Mouse (Mus musculus) forebrain, embryonic 15.5 days (tissue): ENCODE measurements at regions not wholly inside any gene's neighbourhood (a gene's known extent, or its start where the extent isn't known, plus 50 kb on each side); places are given as distances from the start of the nearest gene placed in this dataset.

Experiments
- ATAC-seq: fragments of 200-750 bp; cut with Nextera tagmentation; replicated peaks from 2 replicates; pipeline ENCODE4 v1.8.0; 2017; ENCODE audit warnings: mild to moderate bottlenecking, moderate TSS enrichment, moderate library complexity
- H3K27ac ChIP-seq: fragments of 300-500 bp; sonication (generic); replicated peaks from 2 replicates; pipeline ENCODE4 v1.5.1; 2015; ENCODE audit warnings: mild to moderate bottlenecking, inconsistent platforms
- H3K27me3 ChIP-seq: fragments of 300-500 bp; sonication (generic); 2 replicates; pipeline ENCODE4 v1.6.1; 2015; ENCODE audit warnings: inconsistent platforms
- H3K36me3 ChIP-seq: fragments of 300-500 bp; sonication (generic); 2 replicates; pipeline ENCODE4 v1.6.1; 2015; ENCODE audit warnings: mild to moderate bottlenecking, inconsistent platforms
- H3K4me1 ChIP-seq: fragments of 300-500 bp; sonication (generic); 2 replicates; pipeline ENCODE4 v1.6.1; 2015; ENCODE audit warnings: inconsistent platforms
- H3K4me2 ChIP-seq: fragments of 300-500 bp; sonication (generic); replicated peaks from 2 replicates; pipeline ENCODE4 v1.6.1; 2015; ENCODE audit warnings: mild to moderate bottlenecking, inconsistent platforms
- H3K4me3 ChIP-seq: fragments of 300-500 bp; sonication (generic); 2 replicates; pipeline ENCODE4 v1.5.1; 2015; ENCODE audit warnings: mild to moderate bottlenecking, inconsistent platforms
- H3K9ac ChIP-seq: fragments of 300-500 bp; sonication (generic); replicated peaks from 2 replicates; pipeline ENCODE4 v1.6.1; 2015; ENCODE audit warnings: mild to moderate bottlenecking, inconsistent platforms
- H3K9me3 ChIP-seq: fragments of 300-500 bp; sonication (generic); 2 replicates; pipeline ENCODE4 v1.6.1; 2016; ENCODE audit warnings: inconsistent platforms
- WGBS: fragments of 180-500 bp; shearing (Covaris S2); methylation state at CpG from one replicate; pipeline ENCODE4 v1.1.7; 2015; ENCODE audit warnings: mixed read lengths; 5-methylcytosine and 5-hydroxymethylcytosine counted together

GRCm38 (mm10) chr14:25068430-25068829 is 390.6 kb upstream of the Zmiz1 start:
- 18% methylated on average over 8 of the region's 8 CpGs for WGBS
- Histone ChIP-seq H3K27ac (no peak overlapping the region), H3K4me1 (peaks cover 35% of the 10 kb centered on the region), H3K4me3 (no peak overlapping the region), H3K36me3 (no peaks in the 10 kb centered on the region), H3K27me3 (no peaks in the 10 kb centered on the region), H3K4me2 (no peak overlapping the region), H3K9ac (no peak overlapping the region), H3K9me3 (no peaks in the 10 kb centered on the region)
- no peak for ATAC-seq

- peaks cover 45% of the 10 kb centered on the region for H3K4me1 ChIP-seq
- no peak overlapping the region for H3K4me3 ChIP-seq
- no peak overlapping the region for H3K27ac ChIP-seq
- no peak overlapping the region for H3K4me2 ChIP-seq
- H3K9me3 ChIP-seq: no peaks in the 10 kb centered on the region
- no peak overlapping the region for H3K9ac ChIP-seq
- ATAC-seq: no peak
- no peaks in the 10 kb centered on the region for H3K36me3 ChIP-seq
- WGBS: 27% methylated on average over 5 of the region's 5 CpGs
- no peaks in the 10 kb centered on the region for H3K27me3 ChIP-seq
These were observed 385.8 kb upstream of the Zmiz1 start for GRCm38 (mm10) chr14:25073143-25073542.

GRCm38 (mm10) chr14:25074022-25074800 is 384.8 kb upstream of the Zmiz1 start:
- H3K4me2 ChIP-seq: no peak overlapping the region
- H3K27ac ChIP-seq: peak overlapping the region; percentile 55
- ATAC-seq: peak; percentile 68
- 75% methylated on average over 9 of the region's 9 CpGs for WGBS
- no peak overlapping the region for H3K9ac ChIP-seq
- no peaks in the 10 kb centered on the region for H3K27me3 ChIP-seq
- no peaks in the 10 kb centered on the region for H3K36me3 ChIP-seq
- H3K9me3 ChIP-seq: no peaks in the 10 kb centered on the region
- peaks cover 37% of the 10 kb centered on the region for H3K4me1 ChIP-seq
- H3K4me3 ChIP-seq: no peak overlapping the region

GRCm38 (mm10) chr14:25074891-25075290 is 384.1 kb upstream of the Zmiz1 start:
- Histone ChIP-seq H3K4me2 (no peak overlapping the region), H3K9me3 (no peaks in the 10 kb centered on the region), H3K9ac (no peak overlapping the region), H3K4me3 (no peak overlapping the region), H3K4me1 (peaks cover 33% of the 10 kb centered on the region), H3K36me3 (no peaks in the 10 kb centered on the region), H3K27ac (no peak overlapping the region), H3K27me3 (no peaks in the 10 kb centered on the region)
- WGBS: 82% methylated on average over 5 of the region's 5 CpGs
- no peak for ATAC-seq

- WGBS: 88% methylated on average over 3 of the region's 3 CpGs
These were observed 378.6 kb upstream of the Zmiz1 start for GRCm38 (mm10) chr14:25080431-25080830.

GRCm38 (mm10) chr14:25083847-25084246 is 375.1 kb upstream of the Zmiz1 start:
- no peak for ATAC-seq
- Histone ChIP-seq H3K27me3 (no peaks in the 10 kb centered on the region), H3K36me3 (no peaks in the 10 kb centered on the region), H3K9ac (no peak overlapping the region), H3K4me3 (no peak overlapping the region), H3K27ac (no peak overlapping the region), H3K9me3 (no peaks in the 10 kb centered on the region), H3K4me1 (no peaks in the 10 kb centered on the region), H3K4me2 (no peak overlapping the region)
- WGBS: 89% methylated on average over 4 of the region's 4 CpGs

More at GRCm38 (mm10) chr14:25080431-25080830, 378.6 kb upstream of the Zmiz1 start:
- no peak for ATAC-seq
- Histone ChIP-seq H3K9me3 (no peaks in the 10 kb centered on the region), H3K9ac (no peak overlapping the region), H3K4me1 (no peaks in the 10 kb centered on the region), H3K27me3 (no peaks in the 10 kb centered on the region), H3K4me3 (no peak overlapping the region), H3K27ac (no peak overlapping the region), H3K4me2 (no peak overlapping the region), H3K36me3 (no peaks in the 10 kb centered on the region)

GRCm38 (mm10) chr14:25096786-25097185 is 362.2 kb upstream of the Zmiz1 start:
- Histone ChIP-seq H3K36me3 (no peaks in the 10 kb centered on the region), H3K27me3 (no peaks in the 10 kb centered on the region), H3K9me3 (no peaks in the 10 kb centered on the region; the same call in 1 of the 2 replicates), H3K4me1 (0 out of 2 replicates have a peak, but pooled peaks cover 2% of the 10 kb centered on the region), H3K27ac (no peak overlapping the region), H3K9ac (no peak overlapping the region), H3K4me3 (no peak overlapping the region), H3K4me2 (no peak overlapping the region)
- 76% methylated on average over 3 of the region's 3 CpGs for WGBS
- ATAC-seq: no peak

GRCm38 (mm10) chr14:25105391-25105790 is 353.6 kb upstream of the Zmiz1 start:
- peaks cover 27% of the 10 kb centered on the region for H3K4me1 ChIP-seq
- no peak overlapping the region for H3K4me3 ChIP-seq
- no peaks in the 10 kb centered on the region for H3K27me3 ChIP-seq
- H3K36me3 ChIP-seq: no peaks in the 10 kb centered on the region
- H3K27ac ChIP-seq: no peak overlapping the region
- ATAC-seq: no peak
- no peak overlapping the region for H3K9ac ChIP-seq
- WGBS: 93% methylated on average over 10 of the region's 10 CpGs
- H3K9me3 ChIP-seq: no peaks in the 10 kb centered on the region
- H3K4me2 ChIP-seq: no peak overlapping the region

- WGBS: 100% methylated on average over 2 of the region's 2 CpGs
- Histone ChIP-seq H3K4me1 (peaks cover 28% of the 10 kb centered on the region), H3K27ac (no peak overlapping the region), H3K27me3 (no peaks in the 10 kb centered on the region), H3K36me3 (no peaks in the 10 kb centered on the region), H3K4me3 (no peak overlapping the region), H3K4me2 (no peak overlapping the region), H3K9ac (no peak overlapping the region), H3K9me3 (no peaks in the 10 kb centered on the region)
- no peak for ATAC-seq
These were observed 352.5 kb upstream of the Zmiz1 start for GRCm38 (mm10) chr14:25106451-25106850.

- Histone ChIP-seq H3K4me3 (peak overlapping the region; percentile 8), H3K9me3 (no peaks in the 10 kb centered on the region), H3K4me2 (peak overlapping the region; percentile 40), H3K27ac (peak overlapping the region; percentile 93), H3K9ac (peak overlapping the region; percentile 45), H3K4me1 (peaks cover 28% of the 10 kb centered on the region), H3K36me3 (no peaks in the 10 kb centered on the region), H3K27me3 (no peaks in the 10 kb centered on the region)
- peak; percentile 53 for ATAC-seq
- WGBS: 4% methylated on average over 17 of the region's 17 CpGs
These were observed 350.8 kb upstream of the Zmiz1 start for GRCm38 (mm10) chr14:25108101-25108652.

GRCm38 (mm10) chr14:25108701-25109290 is 350.2 kb upstream of the Zmiz1 start:
- peak overlapping the region; percentile 8; the same call in 1 of the 2 replicates for H3K4me3 ChIP-seq
- H3K9me3 ChIP-seq: no peaks in the 10 kb centered on the region
- H3K27ac ChIP-seq: peak overlapping the region; percentile 93
- WGBS: 1% methylated on average over 8 of the region's 8 CpGs
- ATAC-seq: peak; percentile 95
- H3K9ac ChIP-seq: peak overlapping the region; percentile 45
- H3K4me1 ChIP-seq: peaks cover 28% of the 10 kb centered on the region
- H3K4me2 ChIP-seq: peak overlapping the region; percentile 40
- H3K27me3 ChIP-seq: no peaks in the 10 kb centered on the region
- H3K36me3 ChIP-seq: no peaks in the 10 kb centered on the region

GRCm38 (mm10) chr14:25109691-25110090 is 349.3 kb upstream of the Zmiz1 start:
- H3K27ac ChIP-seq: peak overlapping the region; percentile 93
- no peak for ATAC-seq
- WGBS: 23% methylated on average over 1 of the region's 1 CpGs
- no peaks in the 10 kb centered on the region for H3K36me3 ChIP-seq
- H3K9me3 ChIP-seq: no peaks in the 10 kb centered on the region
- H3K4me1 ChIP-seq: peaks cover 28% of the 10 kb centered on the region
- H3K4me3 ChIP-seq: no peak overlapping the region
- no peak overlapping the region for H3K9ac ChIP-seq
- no peaks in the 10 kb centered on the region for H3K27me3 ChIP-seq
- H3K4me2 ChIP-seq: no peak overlapping the region
